Mouse (Mus musculus) mammary gland, adult 2 months (tissue): ENCODE results near the gene Hus1. TPM values are rescaled to one million over a fixed set of nuclear protein-coding genes. Genes with fewer than 3 reads are reported as not detected.

ENCODE experiments used
- polyA plus RNA-seq: library from polyadenylated mRNA; depleted of rRNA; stranded (reverse); fragments of >200 nt; gene quantifications from 2 replicates; pipeline ENCODE4 v1.2.3, GENCODE M21; 2012; ENCODE audit warnings: low replicate concordance; rRNA removed

Hus1 gene
- 4.7 and 9.2 TPM in 2 replicates for polyA plus RNA-seq

GRCm38 (mm10) chr11:9010853-9011339 lies at the start of gene Hus1:
Gene Hus1, minus strand, starts transcription at chr11:9011191.

GRCm38 (mm10) chr11:9048703-9049060 lies 37.7 kb upstream of the Hus1 start, which contains the start of gene Sun3:
Gene Sun3, minus strand, starts transcription at chr11:9048991.

GRCm38 (mm10) chr11:9048011-9048702 lies 37.2 kb upstream of the Hus1 start, which contains the start of gene Gm11992:
Gene Gm11992, plus strand, starts transcription at chr11:9048594.

GRCm38 (mm10) chr11:8973166-8973565 lies 37.8 kb downstream of the Hus1 start, which contains the start of gene Pkd1l1:
Gene Pkd1l1, minus strand, starts transcription at chr11:8973266.

Other genes starting within 250 kb of the Hus1 start
- gene Pkd1l1, start 37.9 kb downstream of the Hus1 start, polyA plus RNA-seq = 0.18 and 0.27 TPM in 2 replicates
- gene Gm11992, start 37.4 kb upstream of the Hus1 start, polyA plus RNA-seq = 0.78 and 1.0 TPM in 2 replicates
- not detected in 2 replicates for gene Sun3, start 37.8 kb upstream of the Hus1 start, polyA plus RNA-seq
- 8.1 and 16.0 TPM in 2 replicates for gene Upp1, start 106.9 kb upstream of the Hus1 start, polyA plus RNA-seq
- gene Abca13, start 180.8 kb upstream of the Hus1 start, polyA plus RNA-seq = 0.01 TPM in 1 of 2 replicates, not detected in the other